Mouse (Mus musculus): ENCODE results near the gene Btbd3. TPM values are rescaled to one million over a fixed set of nuclear protein-coding genes. Genes with fewer than 3 reads are reported as not detected.

Gene Btbd3
- total RNA-seq (2021) = 100 to 1,000 TPM; 184 to 211 TPM

GRCm38 (mm10) chr2:138256411-138256810 lies at the start of gene Btbd3:
TSS of gene Btbd3 (plus strand) at chr2:138256565.
- DNase-seq (ENCODE audit: extremely low spot score in 1 of 2, low spot score in 1 of 2) = peak; percentile 80 to 88

GRCm38 (mm10) chr2:138215561-138215960 lies 40.8 kb upstream of the Btbd3 start:
- peak in 1 of 2 experiments; percentile 51 for DNase-seq (ENCODE audit: extremely low spot score in 1 of 2, low spot score in 1 of 2)

- DNase-seq (ENCODE audit: extremely low spot score in 1 of 2, low spot score in 1 of 2) = no peak
Observed at GRCm38 (mm10) chr2:138220269-138220668, 36.1 kb upstream of the Btbd3 start.

GRCm38 (mm10) chr2:138232247-138232646 lies 24.1 kb upstream of the Btbd3 start:
- DNase-seq (ENCODE audit: extremely low spot score in 1 of 2, low spot score in 1 of 2) = no peak

- no peak for DNase-seq (ENCODE audit: extremely low spot score in 1 of 2, low spot score in 1 of 2)
Observed at GRCm38 (mm10) chr2:138236149-138236548, 20.2 kb upstream of the Btbd3 start.

GRCm38 (mm10) chr2:138242452-138242851 lies 13.9 kb upstream of the Btbd3 start:
- no peak for DNase-seq (ENCODE audit: extremely low spot score in 1 of 2, low spot score in 1 of 2)

GRCm38 (mm10) chr2:138245631-138246289 lies 10.6 kb upstream of the Btbd3 start:
- DNase-seq (ENCODE audit: extremely low spot score in 1 of 2, low spot score in 1 of 2) = peak; percentile 42 to 56

- DNase-seq (ENCODE audit: extremely low spot score in 1 of 2, low spot score in 1 of 2) = no peak
Observed at GRCm38 (mm10) chr2:138247986-138248385, 8.4 kb upstream of the Btbd3 start.

- no peak for DNase-seq (ENCODE audit: extremely low spot score in 1 of 2, low spot score in 1 of 2)
Observed at GRCm38 (mm10) chr2:138256851-138257471, 596 bp downstream of the Btbd3 start.

- no peak for DNase-seq (ENCODE audit: extremely low spot score in 1 of 2, low spot score in 1 of 2)
Observed at GRCm38 (mm10) chr2:138257692-138258315, 1.4 kb downstream of the Btbd3 start.

GRCm38 (mm10) chr2:138261140-138261539 lies 4.8 kb downstream of the Btbd3 start:
- DNase-seq (ENCODE audit: extremely low spot score in 1 of 2, low spot score in 1 of 2) = no peak

GRCm38 (mm10) chr2:138262885-138263284 lies 6.5 kb downstream of the Btbd3 start:
- DNase-seq (ENCODE audit: extremely low spot score in 1 of 2, low spot score in 1 of 2) = no peak

- no peak for DNase-seq (ENCODE audit: extremely low spot score in 1 of 2, low spot score in 1 of 2)
Observed at GRCm38 (mm10) chr2:138265356-138266005, 9.1 kb downstream of the Btbd3 start.

GRCm38 (mm10) chr2:138266679-138267078 lies 10.3 kb downstream of the Btbd3 start:
- no peak for DNase-seq (ENCODE audit: extremely low spot score in 1 of 2, low spot score in 1 of 2)

GRCm38 (mm10) chr2:138267852-138268513 lies 11.6 kb downstream of the Btbd3 start:
- DNase-seq (ENCODE audit: extremely low spot score in 1 of 2, low spot score in 1 of 2) = no peak

GRCm38 (mm10) chr2:138269330-138269729 lies 13.0 kb downstream of the Btbd3 start:
- DNase-seq (ENCODE audit: extremely low spot score in 1 of 2, low spot score in 1 of 2) = no peak

GRCm38 (mm10) chr2:138273404-138274073 lies 17.2 kb downstream of the Btbd3 start:
- no peak for DNase-seq (ENCODE audit: extremely low spot score in 1 of 2, low spot score in 1 of 2)

- no peak for DNase-seq (ENCODE audit: extremely low spot score in 1 of 2, low spot score in 1 of 2)
Observed at GRCm38 (mm10) chr2:138274086-138274485, 17.7 kb downstream of the Btbd3 start.

GRCm38 (mm10) chr2:138277842-138278691 lies 21.7 kb downstream of the Btbd3 start:
- DNase-seq (ENCODE audit: extremely low spot score in 1 of 2, low spot score in 1 of 2) = peak; percentile 63 to 65

Measured in layer of hippocampus, postnatal 25 days (tissue).